ENCODE assay signal across 8 mouse cellular contexts in genomic region chr7:66179120-66179581, GRCm38 (mm10).
DNase-seq lines count a peak whose midpoint lies in the region; ATAC-seq lines count a peak whose summit lies in the region.

No protein-coding gene starts in this region.

- no peaks in the 10 kb centered on the region for H3K4me1 ChIP-seq in hindbrain, embryonic 13.5 days (replicated peaks)
- H3K4me1 ChIP-seq in hindbrain, embryonic 10.5 days (replicated peaks), result peaks cover 6% of the 10 kb centered on the region; the same call in 1 of the 2 replicates

- no peak overlapping the region for H3K9ac ChIP-seq in hindbrain, embryonic 13.5 days

- DNase-seq in hindbrain, embryonic 10.5 days (ENCODE audit: low spot score), result no peak
- DNase-seq in frontal cortex, adult 2 months (ENCODE audit: extremely low spot score in 1 of 2, low spot score in 1 of 2), result peak; percentile 18 to 30
- peak; percentile 34 to 52 for DNase-seq in layer of hippocampus, adult 18-20 months (ENCODE audit: low spot score in 2 of 2)
- DNase-seq in lung, postnatal 14 days, result peak; percentile 61
- no peak for DNase-seq in T-cell, adult 2 months (ENCODE audit: low spot score)
- DNase-seq in urinary bladder, postnatal 25 days (ENCODE audit: low spot score), result no peak

- H3K27ac ChIP-seq in hindbrain, embryonic 13.5 days, result no peak overlapping the region
- no peak overlapping the region for H3K27ac ChIP-seq in hindbrain, embryonic 10.5 days

- H3K4me3 ChIP-seq in hindbrain, embryonic 13.5 days, result no peak overlapping the region
- H3K4me3 ChIP-seq in hindbrain, embryonic 10.5 days, result no peak overlapping the region

- H3K4me2 ChIP-seq in hindbrain, embryonic 13.5 days, result no peak overlapping the region

- peaks cover 19% of the 10 kb centered on the region for H3K36me3 ChIP-seq in hindbrain, embryonic 13.5 days
- H3K36me3 ChIP-seq in hindbrain, embryonic 10.5 days, result peaks cover 26% of the 10 kb centered on the region

- 67% methylated on average over 10 of the region's 10 CpGs for WGBS in hindbrain, embryonic 13.5 days
- WGBS in hindbrain, embryonic 10.5 days, result 71% methylated on average over 10 of the region's 10 CpGs

- 0 out of 2 replicates have a peak, but pooled peaks have one; percentile 57 for ATAC-seq in hindbrain, embryonic 13.5 days (ENCODE audit: low FRiP score)
- ATAC-seq in CD4-positive, CD25-positive, alpha-beta regulatory T cell, adult 4 months, result peak; percentile 6

- H3K9me3 ChIP-seq in hindbrain, embryonic 13.5 days, result no peaks in the 10 kb centered on the region
- H3K9me3 ChIP-seq in hindbrain, embryonic 10.5 days, result no peaks in the 10 kb centered on the region

- no peaks in the 10 kb centered on the region for H3K27me3 ChIP-seq in hindbrain, embryonic 13.5 days
- no peaks in the 10 kb centered on the region for H3K27me3 ChIP-seq in hindbrain, embryonic 10.5 days (ENCODE audit: insufficient read depth, poor library complexity, severe bottlenecking)

Comparison
In these comparisons a context has a peak if more than half of its experiments do, and no peak if none do; other contexts are left out.
1. DNase-seq: peak in frontal cortex, adult 2 months (2 of 2), layer of hippocampus, adult 18-20 months (2 of 2) and lung, postnatal 14 days (single experiment); none in hindbrain, embryonic 10.5 days (single experiment), T-cell, adult 2 months (single experiment) and urinary bladder, postnatal 25 days (single experiment).